Comparison of ENCODE assay signal across 9 mouse cellular contexts in the genomic region with DNA sequence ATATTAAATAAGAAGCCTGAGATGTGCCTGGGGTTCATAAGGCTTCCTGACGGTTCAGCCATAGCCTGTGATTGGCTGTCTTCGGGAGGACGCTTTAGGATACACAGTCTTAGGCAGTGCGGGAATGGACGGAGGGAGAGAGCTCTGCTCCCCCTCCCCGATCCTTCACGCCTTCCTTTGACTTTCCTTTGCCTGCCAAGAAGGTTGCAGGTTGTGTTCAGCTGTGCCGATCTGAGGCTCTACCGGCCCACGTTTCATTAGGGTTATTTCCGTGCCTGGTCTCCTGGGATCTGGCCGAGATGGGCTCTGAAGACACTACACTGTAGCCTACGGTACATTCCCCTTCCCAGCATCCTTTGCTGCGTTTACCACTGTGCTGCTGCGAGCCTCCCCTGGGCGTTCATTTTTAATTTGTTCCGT. TPM values are rescaled to one million over a fixed set of nuclear protein-coding genes. Genes with fewer than 3 reads are reported as not detected.
DNase-seq lines count a peak whose midpoint lies in the region; ATAC-seq and TF ChIP-seq lines count a peak whose summit lies in the region.
"Had no signal": no experiment of that assay in that cellular context is flagged by ENCODE, and none has a peak within 500 bp of the region (broad histone marks: within the 10 kb centered on the region; RNA-seq: fewer than 3 reads in every experiment).

No protein-coding gene starts in this region.

- H3K4me3 ChIP-seq in limb, embryonic 15.5 days: no peak overlapping the region
- H3K4me3 ChIP-seq in forebrain, postnatal 0 days (ENCODE audit: low read depth, low read length): no peak overlapping the region

- WGBS in limb, embryonic 15.5 days: 64% methylated on average over 17 of the region's 17 CpGs
- 86% methylated on average over 17 of the region's 17 CpGs for WGBS in forebrain, postnatal 0 days

- ATAC-seq in granulocyte monocyte progenitor cell, adult 5-6 weeks (replicated peaks; ENCODE audit: poor library complexity, severe bottlenecking): 0 out of 2 replicates have a peak, but pooled peaks have one; percentile 16
- ATAC-seq in limb, embryonic 15.5 days (ENCODE audit: insufficient number of reproducible peaks, low FRiP score, low TSS enrichment, low read depth): peak; percentile 61; the same call in 1 of the 2 replicates
- ATAC-seq in forebrain, postnatal 0 days: no peak; the same call in 1 of the 2 replicates

- H3K4me2 ChIP-seq in limb, embryonic 15.5 days: no peak overlapping the region
- no peak overlapping the region for H3K4me2 ChIP-seq in forebrain, postnatal 0 days (ENCODE audit: low read depth)

- H3K9me3 ChIP-seq in limb, embryonic 15.5 days: no peaks in the 10 kb centered on the region
- no peaks in the 10 kb centered on the region for H3K9me3 ChIP-seq in forebrain, postnatal 0 days (ENCODE audit: low read length)

- peak; percentile 58 for DNase-seq in gastrocnemius, adult 18-20 months (ENCODE audit: low spot score)
- DNase-seq in gastrocnemius, postnatal 14 days: no peak
- DNase-seq in CD4-positive helper T cell, adult 2 months (ENCODE audit: low read depth, low spot score): peak; percentile 40
- DNase-seq in forebrain, postnatal 0 days: no peak
- DNase-seq in c-Kit-positive CD71-positive TER-119-positive erythroid progenitor cells, embryonic 14.5 days (ENCODE audit: low spot score): no peak
- DNase-seq in frontal cortex, postnatal 14 days (ENCODE audit: low spot score in 2 of 2): no peak

- no peaks in the 10 kb centered on the region for H3K27me3 ChIP-seq in limb, embryonic 15.5 days
- no peaks in the 10 kb centered on the region for H3K27me3 ChIP-seq in forebrain, postnatal 0 days (ENCODE audit: insufficient read depth, low read length)

- no peak for TF ChIP-seq CTCF in forebrain, postnatal 0 days (IDR thresholded peaks at IDR 0.05; ENCODE audit: low read depth)

- no peak overlapping the region for H3K27ac ChIP-seq in limb, embryonic 15.5 days
- no peak overlapping the region for H3K27ac ChIP-seq in forebrain, postnatal 0 days (ENCODE audit: low read depth, low read length)
- H3K27ac ChIP-seq: macrophage had no signal

- H3K4me1 ChIP-seq in limb, embryonic 15.5 days: peaks cover 9% of the 10 kb centered on the region
- H3K4me1 ChIP-seq in forebrain, postnatal 0 days (ENCODE audit: insufficient read depth): no peaks in the 10 kb centered on the region

- H3K9ac ChIP-seq in limb, embryonic 15.5 days: no peak overlapping the region
- H3K9ac ChIP-seq in forebrain, postnatal 0 days: no peak overlapping the region

- intact Hi-C loops in gastrocnemius, postnatal 14 days (cut with DNase I; ENCODE audit: low total_unique reads): loop anchor here (10.0 kb wide), 1 partner anchor 45 kb away; a partner anchor contains a TSS

- H3K36me3 ChIP-seq in limb, embryonic 15.5 days: peaks cover 9% of the 10 kb centered on the region
- peaks cover 7% of the 10 kb centered on the region for H3K36me3 ChIP-seq in forebrain, postnatal 0 days (ENCODE audit: insufficient read depth)

RNA-seq across cellular contexts. Expression of a gene that starts 30.4 kb away (rescaled TPM):
- total RNA-seq in gastrocnemius, adult 18-20 months (2021): 10 to 100 TPM; 45.6 to 54.6 TPM
- 10 to 100 TPM; 32.0 to 35.6 TPM for total RNA-seq in gastrocnemius, postnatal 14 days (2021)
- total RNA-seq in granulocyte monocyte progenitor cell, adult 5-6 weeks (2014; fragmentation: Nextera tagmentation): 8.3 and 9.4 TPM in 2 replicates
- 3.3 and 4.3 TPM in 2 replicates for total RNA-seq in granulocyte monocyte progenitor cell, adult 5-6 weeks (2017)
- 29.6 and 32.6 TPM in 2 replicates for polyA plus RNA-seq in limb, embryonic 15.5 days (2015; fragmentation: Nextera tagmentation; extraction: Ambion mirVana)
- 27.4 and 30.7 TPM in 2 replicates for total RNA-seq in forebrain, postnatal 0 days (2014; rRNA removed)
- 16.0 and 22.1 TPM in 2 replicates for polyA plus RNA-seq in forebrain, postnatal 0 days (2015; fragmentation: Nextera tagmentation; extraction: Ambion mirVana)

RNA-seq across cellular contexts. Expression of a gene that starts 47.5 kb away (rescaled TPM):
- 10 to 100 TPM; 27.2 to 31.8 TPM for total RNA-seq in gastrocnemius, adult 18-20 months (2021)
- 10 to 100 TPM; 29.8 to 31.2 TPM for total RNA-seq in gastrocnemius, postnatal 14 days (2021)
- total RNA-seq in granulocyte monocyte progenitor cell, adult 5-6 weeks (2014; fragmentation: Nextera tagmentation): 72.5 and 80.3 TPM in 2 replicates
- total RNA-seq in granulocyte monocyte progenitor cell, adult 5-6 weeks (2017): 40.9 and 43.1 TPM in 2 replicates
- 12.4 and 15.9 TPM in 2 replicates for polyA plus RNA-seq in limb, embryonic 15.5 days (2015; fragmentation: Nextera tagmentation; extraction: Ambion mirVana)
- total RNA-seq in forebrain, postnatal 0 days (2014; rRNA removed): 32.5 and 44.3 TPM in 2 replicates
- polyA plus RNA-seq in forebrain, postnatal 0 days (2015; fragmentation: Nextera tagmentation; extraction: Ambion mirVana): 14.3 and 15.0 TPM in 2 replicates

RNA-seq across cellular contexts. Expression of a gene that starts 47.8 kb away (rescaled TPM):
- 1 to 10 TPM; 3.6 to 4.4 TPM for total RNA-seq in gastrocnemius, adult 18-20 months (2021)
- 1 to 10 TPM; 3.3 to 4.1 TPM for total RNA-seq in gastrocnemius, postnatal 14 days (2021)
- total RNA-seq in granulocyte monocyte progenitor cell, adult 5-6 weeks (2014; fragmentation: Nextera tagmentation): 3.9 and 4.4 TPM in 2 replicates
- 1.8 and 4.0 TPM in 2 replicates for total RNA-seq in granulocyte monocyte progenitor cell, adult 5-6 weeks (2017)
- polyA plus RNA-seq in limb, embryonic 15.5 days (2015; fragmentation: Nextera tagmentation; extraction: Ambion mirVana): 10.9 and 12.2 TPM in 2 replicates
- 8.8 and 12.4 TPM in 2 replicates for total RNA-seq in forebrain, postnatal 0 days (2014; rRNA removed)
- 3.5 and 4.5 TPM in 2 replicates for polyA plus RNA-seq in forebrain, postnatal 0 days (2015; fragmentation: Nextera tagmentation; extraction: Ambion mirVana)

Comparison
In these comparisons a context has a peak if more than half of its experiments do, and no peak if none do; other contexts are left out.
1. DNase-seq: peak in gastrocnemius, adult 18-20 months (single experiment) and CD4-positive helper T cell, adult 2 months (single experiment); none in gastrocnemius, postnatal 14 days (single experiment), forebrain, postnatal 0 days (single experiment), c-Kit-positive CD71-positive TER-119-positive erythroid progenitor cells, embryonic 14.5 days (single experiment) and frontal cortex, postnatal 14 days (0 of 2).